Mouse (Mus musculus): Measurements from ENCODE around the gene Trnp1.

DNA sequence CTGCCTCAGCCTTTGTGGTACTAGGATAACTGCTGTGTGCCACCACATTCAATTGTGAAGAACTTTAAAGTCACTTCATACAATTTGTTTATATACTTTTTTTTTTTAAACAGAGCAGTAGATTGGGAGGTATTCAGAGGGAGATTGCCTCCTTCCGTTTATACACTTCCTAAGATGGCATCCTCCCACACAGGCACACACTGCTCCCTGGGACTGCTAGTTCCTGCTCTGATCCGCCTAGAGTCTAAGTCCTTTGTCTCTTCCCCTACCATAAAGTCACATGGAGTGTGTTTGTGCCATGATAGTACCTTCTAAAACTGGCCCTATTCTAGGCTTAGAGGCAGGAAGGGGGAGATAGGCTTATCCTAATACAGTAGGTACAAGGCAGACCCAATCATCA, 23.2 kb upstream of the Trnp1 start:
- TF ChIP-seq GATA1 (IDR thresholded peaks at IDR 0.05; ENCODE audit: low read length) (no peak), TAL1 (IDR thresholded peaks at IDR 0.05; ENCODE audit: low read length) (no peak)
